Mouse (Mus musculus) olfactory bulb, adult 2 months (tissue): ENCODE data around the gene Shc1.

ENCODE experiments used
- CTCF ChIP-seq: fragments of 200-500 bp; IDR thresholded peaks from 2 replicates; pipeline ENCODE4 v1.5.1; 2012; ENCODE audit warnings: low read depth, mild to moderate bottlenecking, low read length, moderate library complexity; ENCODE audit not compliant: insufficient read depth
- POLR2A ChIP-seq: fragments of 200-500 bp; IDR thresholded peaks from 2 replicates; pipeline ENCODE4 v1.6.1; 2012; ENCODE audit warnings: mild to moderate bottlenecking, low read depth, low read length, moderate library complexity; ENCODE audit not compliant: insufficient read depth

DNA sequence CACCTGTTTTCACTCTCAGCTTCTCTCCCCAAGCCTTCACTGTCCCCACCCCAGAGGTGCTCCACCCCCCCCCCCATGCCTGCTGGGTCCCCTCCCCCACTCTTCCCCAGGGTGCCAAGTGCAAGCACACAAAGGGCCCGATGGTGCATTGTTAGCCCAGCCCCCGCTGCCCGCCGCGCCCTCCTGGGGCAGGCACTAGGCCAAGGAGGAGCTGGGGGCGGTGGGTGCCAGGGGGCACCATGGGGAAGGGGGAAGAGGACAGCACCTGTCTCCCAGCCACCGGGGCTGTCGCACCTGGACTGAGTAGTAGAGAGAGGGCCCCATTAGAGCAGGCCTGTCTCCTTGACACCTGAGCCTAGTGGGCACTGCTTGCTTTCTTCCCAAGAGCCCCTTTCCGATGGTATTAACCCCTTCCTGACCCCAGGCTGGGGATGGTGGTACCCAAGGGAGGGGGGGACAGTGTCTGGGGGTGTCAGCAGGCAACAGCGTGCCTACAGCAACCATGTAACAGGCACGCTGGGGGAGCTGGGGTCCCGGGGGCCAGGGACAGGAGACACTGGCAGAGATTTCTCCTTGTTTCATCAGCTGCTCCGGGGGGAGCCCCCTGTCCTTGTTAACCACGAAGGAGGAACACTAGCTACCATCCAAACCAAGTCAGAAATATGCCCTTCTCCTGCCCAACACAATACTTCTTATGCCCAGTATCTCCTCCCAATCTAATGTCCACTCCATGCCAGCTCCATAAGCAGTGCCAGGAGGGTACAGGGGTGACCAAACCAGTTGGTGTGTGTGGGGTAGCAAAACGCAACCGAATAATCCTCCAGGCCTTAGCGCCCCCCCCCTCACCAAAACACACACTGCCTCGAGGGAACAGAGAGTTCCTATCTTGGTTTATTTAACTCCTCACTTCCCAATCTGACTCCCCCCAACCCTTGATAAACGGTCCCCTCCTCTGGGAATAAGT is 27.3 kb upstream of the Shc1 start:
- TF ChIP-seq CTCF (no peak), POLR2A (no peak)
